Mouse (Mus musculus) kidney, postnatal 25 days (tissue): ENCODE results near the gene Mpped2.

Source experiments
- DNase-seq, 2 experiments: peaks; one replicate each; pipeline ENCODE4 v3.0.0; 2021; ENCODE audit warnings: mixed read lengths in 2 of 2

Mpped2 gene

DNA sequence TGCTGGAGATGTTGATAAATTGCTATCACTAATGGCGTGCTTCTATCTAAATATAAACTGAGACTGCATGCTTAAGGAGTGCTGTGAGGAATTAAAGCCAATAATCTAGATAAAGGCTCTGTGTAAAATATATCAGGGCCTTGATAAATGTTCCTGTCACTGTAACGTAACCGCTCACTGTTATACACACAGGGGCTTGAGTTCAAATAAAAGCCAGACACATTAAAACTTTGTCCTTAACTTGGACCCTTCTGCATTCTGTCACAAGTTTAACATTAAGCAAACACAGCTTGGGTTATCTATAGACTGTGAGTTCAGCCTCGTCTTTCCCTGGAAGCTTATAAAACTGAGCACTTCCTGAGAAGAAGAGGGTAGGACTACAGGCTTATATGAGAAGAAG lies 164.6 kb downstream of the Mpped2 start:
- DNase-seq: no peak

DNA sequence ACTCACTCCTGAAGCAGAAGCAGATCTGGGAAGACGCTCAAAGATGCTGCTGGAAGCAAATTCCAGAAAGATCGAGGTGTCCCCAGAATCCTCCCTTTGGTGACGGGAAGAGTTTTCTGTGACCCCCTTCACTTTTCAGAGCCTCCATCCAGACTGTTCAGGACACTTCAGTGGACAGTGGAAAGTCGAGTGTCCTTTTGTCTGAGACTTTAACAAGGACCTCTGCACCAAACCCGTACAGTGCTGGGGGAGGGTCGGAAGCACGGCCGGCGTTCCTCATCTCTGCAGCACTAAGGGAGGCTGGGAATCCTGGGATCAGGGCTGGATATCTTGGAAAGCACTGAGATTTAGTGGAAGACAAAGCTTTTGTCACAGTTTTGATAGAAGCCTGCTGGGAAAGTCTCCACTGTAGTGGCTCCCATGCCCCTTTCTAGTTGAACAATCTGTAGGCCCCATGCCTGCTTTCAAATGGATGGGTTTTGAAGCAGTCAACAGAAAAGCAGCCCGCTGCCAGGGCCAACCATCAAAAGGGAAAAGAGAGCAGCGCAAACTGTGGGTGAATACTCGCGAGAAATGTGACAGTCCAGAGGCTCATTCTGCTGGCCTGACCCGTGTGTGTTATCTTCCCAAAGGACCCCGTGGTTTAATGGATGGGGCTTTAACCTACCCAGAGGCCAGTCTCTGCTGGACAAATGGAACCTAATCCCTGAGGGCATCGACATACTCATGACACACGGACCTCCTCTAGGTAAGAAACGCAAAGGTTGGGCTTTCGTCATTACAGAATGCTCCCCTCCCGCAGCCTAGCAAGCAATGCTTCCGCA lies 168.0 kb downstream of the Mpped2 start:
- DNase-seq: no peak

GRCm38 (mm10) chr2:106863050-106863653 lies 170.1 kb downstream of the Mpped2 start:
- no peak for DNase-seq

DNA sequence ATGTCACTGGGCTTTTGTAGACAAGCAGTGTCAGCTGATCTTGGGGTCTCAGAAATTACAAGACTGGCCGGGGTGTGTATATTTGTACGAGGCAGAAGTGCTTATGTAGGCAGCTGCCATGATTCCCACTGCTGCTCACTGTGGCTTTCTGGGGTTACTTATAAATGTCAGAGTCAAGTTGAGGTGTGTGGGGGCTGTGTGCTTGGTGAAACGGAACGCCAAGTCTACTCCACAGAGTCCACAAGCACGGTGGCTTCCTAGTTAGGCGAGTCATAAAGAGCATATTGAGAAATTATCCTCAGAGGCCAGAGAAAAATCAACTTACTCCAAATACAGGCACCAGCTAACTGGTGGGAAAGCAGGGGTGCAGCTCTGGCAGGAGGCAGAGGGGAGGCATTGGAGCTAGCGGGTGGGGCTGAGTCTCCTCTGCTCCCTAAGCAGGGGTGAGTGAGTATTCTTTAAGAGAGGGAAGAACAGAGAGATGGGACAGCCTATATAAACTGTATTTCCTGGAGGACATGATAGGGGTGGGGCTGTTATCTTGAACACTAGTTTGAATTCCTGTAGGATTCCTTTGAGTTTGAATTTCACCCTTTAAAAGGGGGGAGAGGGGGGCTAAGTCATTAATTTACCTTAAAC lies 172.2 kb downstream of the Mpped2 start:
- no peak for DNase-seq

DNA sequence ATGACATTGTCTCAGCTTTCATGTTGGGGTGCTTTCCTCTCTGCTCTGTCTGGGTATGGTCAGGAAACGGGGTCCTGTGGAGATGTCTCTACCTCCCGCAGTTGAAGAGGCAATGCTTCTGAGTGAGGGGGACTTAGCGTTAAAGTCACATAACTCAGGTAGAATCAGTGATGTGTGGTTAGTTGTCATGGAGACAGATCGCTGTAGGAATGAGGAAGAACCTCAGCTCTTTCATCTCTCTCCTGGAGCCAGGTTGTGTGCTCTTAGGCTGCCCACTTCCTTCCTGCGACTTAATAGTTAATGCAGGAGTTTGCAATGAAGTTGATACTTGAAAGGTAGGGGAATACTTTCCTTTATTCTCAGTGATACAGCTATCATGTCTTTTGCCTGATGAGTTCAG lies 173.2 kb downstream of the Mpped2 start:
- DNase-seq: no peak

DNA sequence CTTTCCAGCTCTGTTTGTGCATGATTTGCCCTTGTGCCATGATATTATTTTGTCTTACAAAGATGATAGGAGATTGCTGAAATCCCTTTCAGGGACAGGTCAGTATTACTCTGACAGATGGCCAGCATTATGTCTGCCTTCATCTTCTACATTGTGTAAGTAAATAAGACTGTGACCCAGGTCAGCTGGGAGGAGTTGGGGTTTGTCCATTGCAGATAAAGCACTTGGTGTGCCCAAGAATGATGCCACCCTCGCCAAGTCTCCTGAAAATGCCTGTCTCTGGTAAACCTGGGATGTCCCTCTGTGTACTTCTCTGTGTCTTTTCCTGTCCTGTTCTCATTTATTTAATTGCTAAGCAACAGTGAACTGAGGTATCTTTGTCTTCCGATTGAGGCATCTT lies 177.8 kb downstream of the Mpped2 start:
- no peak for DNase-seq

- no peak for DNase-seq
Observed at GRCm38 (mm10) chr2:106873166-106873565, 180.1 kb downstream of the Mpped2 start.

GRCm38 (mm10) chr2:106883390-106883789 lies 190.3 kb downstream of the Mpped2 start:
- no peak for DNase-seq

DNA sequence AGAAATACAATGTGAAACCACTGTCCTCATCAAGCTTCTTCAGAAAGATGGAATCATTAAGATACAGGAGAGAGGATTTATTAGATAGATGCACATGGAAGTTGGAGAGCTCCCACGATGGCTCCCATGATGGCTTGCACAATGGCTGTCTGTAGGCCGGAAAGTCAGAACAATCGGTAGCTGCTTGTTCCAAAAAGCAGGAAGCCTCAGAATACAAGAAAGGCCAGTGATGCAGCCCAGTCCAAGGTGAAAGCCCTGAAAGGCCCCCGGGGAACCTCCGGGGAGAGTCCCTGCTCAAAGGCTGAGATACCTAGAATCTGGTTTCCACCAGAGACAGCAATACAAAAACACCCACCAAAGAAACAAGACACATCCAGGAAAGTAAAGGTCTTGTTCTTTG lies 195.1 kb downstream of the Mpped2 start:
- no peak for DNase-seq

DNA sequence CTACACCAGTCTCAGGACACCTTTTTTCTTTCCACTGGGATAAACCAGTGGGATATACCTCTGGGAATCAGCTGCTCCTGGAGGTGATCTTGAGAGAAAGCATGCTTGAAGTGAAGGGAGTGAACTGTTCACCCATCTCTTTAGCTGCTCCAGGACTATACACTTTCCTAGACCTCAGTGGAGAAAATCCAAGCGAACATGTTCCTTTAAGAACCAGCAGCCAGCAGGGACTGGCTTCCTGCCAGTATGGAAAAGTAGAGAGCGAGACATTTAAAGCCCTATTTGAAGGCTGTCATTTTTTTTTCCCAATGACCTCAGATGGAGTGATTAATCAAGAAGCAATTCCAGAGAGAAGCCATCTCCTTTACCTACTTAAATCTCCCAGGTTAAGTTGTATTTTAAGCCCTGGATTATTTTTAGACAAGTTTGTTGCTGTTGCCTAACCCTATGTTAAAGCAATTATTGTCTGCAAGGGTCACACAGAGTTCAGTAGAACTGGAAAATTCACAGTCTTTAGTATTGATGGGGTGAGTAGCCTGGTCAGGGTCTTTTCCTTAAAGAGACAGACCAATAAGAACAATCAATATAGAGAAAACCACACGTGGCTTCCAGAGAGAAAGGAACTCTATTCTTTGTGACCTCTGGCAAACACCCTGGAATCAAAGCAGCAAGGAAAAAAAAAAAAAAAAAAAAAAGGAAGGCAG lies 196.4 kb downstream of the Mpped2 start:
- peak; percentile 73 to 75 for DNase-seq

DNA sequence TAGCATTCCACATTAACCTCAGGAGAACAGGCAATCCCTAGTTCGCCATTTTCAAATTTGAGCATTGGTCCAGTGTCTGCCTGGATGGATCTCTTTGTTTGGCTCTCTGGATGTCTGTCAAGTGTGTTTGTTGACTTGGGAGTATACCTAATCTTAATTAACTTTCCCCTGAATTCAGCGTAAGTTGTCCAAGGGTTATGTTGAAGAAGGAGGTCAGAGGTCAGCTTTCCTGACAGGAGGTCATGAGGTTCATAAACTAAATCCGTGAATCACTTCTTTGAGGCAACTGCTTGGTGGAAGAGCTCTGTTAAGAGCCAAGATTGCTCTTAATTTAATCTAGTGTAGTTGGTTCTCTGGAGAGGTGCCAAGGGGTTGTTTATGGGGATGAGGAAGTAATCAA lies 200.3 kb downstream of the Mpped2 start:
- DNase-seq: no peak

DNA sequence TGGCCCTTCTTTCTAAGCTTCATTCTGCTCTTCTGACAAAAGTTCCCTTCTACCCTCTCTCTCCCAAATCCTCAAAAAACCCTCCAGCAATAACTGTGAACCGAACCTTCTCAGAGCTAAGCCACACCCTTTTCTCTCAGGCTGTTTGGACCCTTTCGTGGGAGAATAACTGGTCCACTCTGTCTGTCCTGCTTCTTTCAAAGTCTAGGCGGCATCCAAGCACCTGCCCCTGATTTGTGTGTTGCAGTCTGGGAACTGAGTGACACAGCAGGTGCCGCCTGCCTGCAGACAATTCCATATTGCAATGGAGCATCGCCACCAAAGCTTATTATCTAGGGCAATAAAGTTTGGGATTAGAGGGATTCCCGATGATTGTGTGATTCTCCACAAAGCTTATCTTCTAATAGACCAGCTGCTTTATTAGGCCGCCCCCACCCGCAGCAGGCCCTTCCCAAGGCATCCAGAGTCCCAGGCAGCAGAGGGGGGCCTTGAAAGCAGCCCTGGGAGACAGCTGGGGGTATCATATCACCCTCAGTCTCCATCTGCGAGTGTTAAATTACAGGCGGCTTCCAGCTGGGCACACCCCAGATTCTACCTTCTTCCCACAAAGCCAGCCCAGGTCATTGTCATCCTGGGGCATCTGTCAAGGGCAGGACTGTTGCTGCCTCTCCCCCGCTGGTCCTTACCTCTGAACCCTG lies 202.4 kb downstream of the Mpped2 start:
- DNase-seq: no peak

- DNase-seq: no peak
Observed at GRCm38 (mm10) chr2:106896024-106896384, 202.9 kb downstream of the Mpped2 start.

GRCm38 (mm10) chr2:106911951-106912480 lies 218.9 kb downstream of the Mpped2 start:
- DNase-seq: no peak
